Mouse (Mus musculus) liver, embryonic 18 days (tissue): ENCODE data around the gene Olfr555. TPM values are rescaled to one million over a fixed set of nuclear protein-coding genes. Genes with fewer than 3 reads are reported as not detected.

Experiments used
- polyA plus RNA-seq: library from polyadenylated mRNA; depleted of rRNA; stranded (reverse); fragments of >200 nt; gene quantifications from 2 replicates; pipeline ENCODE4 v1.2.3, GENCODE M21; 2012; rRNA removed

Gene Olfr555
- not detected in 2 replicates for polyA plus RNA-seq

DNA sequence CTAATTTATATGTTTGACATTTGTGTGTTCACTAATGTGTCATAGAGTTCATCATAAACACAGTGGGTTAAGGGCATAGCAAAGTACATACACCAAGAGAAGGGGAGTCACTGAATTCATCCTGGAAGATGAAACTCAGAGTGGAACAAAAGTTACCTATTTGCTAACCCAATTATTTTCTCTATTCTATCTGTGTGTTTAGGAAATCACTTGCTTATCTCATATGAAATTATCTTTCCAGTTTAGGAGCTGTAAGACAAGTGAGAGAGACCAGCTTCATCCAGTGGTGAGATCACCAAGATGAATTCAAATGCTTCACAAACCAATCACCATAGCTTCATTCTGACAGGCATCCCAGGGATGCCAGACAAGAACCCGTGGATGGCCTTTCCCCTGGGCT, at the start of gene Olfr555:
TSS of gene Olfr555 (plus strand) at position 301 of the 400 bp plus-strand sequence.

DNA sequence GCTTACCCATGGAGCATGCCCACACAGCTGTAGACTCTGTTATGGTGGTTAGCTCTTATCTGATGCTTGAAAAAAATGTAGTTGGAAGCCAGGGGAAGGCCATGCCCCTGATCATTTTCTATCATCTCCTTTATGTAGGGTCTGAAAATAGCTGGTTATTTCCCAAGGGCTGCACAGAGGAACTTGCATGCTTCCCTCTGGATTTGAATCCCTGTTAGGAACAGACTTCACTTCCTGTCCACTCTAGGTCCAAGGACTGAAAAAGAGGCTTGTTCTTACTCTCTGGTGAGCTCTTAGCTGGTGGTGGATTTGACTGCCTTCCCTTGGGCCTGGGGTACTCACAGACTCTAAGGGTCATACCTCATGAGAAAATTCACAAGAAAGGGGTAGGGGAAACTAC, 40.5 kb upstream of the Olfr555 start, which contains the start of gene Olfr553:
TSS of gene Olfr553 (minus strand) at position 101 of the 400 bp plus-strand sequence.

DNA sequence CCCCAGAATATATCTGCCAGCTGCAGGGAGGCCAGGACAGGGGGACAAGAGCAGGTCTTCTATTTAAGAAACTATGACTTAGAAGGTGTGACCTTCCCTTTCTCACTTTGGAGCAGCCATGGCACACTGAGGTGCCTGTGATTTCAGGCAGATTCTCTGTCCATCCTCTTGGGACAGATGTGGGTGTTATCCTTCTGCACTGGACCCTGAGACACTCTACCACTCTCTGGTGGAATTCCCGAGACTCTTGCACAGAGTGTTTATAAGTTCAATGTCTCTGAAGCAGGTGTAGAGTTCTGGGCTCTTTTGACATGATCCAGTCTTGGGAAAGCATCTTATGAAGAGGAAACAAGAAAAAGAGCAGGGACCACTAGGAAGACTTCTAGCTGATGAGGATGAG, 20.5 kb upstream of the Olfr555 start, which contains the start of gene Olfr554:
TSS of gene Olfr554 (plus strand) at position 301 of the 400 bp plus-strand sequence.

DNA sequence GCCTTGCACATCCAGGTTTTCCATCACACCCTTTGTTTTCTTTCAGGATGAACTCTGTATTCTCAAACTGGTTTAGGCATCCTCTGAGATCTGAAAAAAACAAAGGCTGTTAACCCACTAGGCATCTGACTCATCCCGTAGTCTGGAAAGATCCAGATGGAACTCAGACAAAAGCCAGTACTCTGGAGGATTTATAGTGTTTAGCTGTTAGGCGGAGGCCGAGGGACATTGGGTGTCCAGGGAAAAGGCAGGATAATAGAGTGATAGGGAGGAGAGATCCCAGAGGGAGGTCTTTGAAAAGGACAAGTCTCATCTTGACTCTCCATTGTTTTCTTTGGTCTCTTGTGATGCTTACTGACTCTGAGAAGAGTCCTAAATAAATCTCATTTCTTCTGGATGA, 6.0 kb downstream of the Olfr555 start, which contains the start of gene Olfr556:
TSS of gene Olfr556 (plus strand) at position 301 of the 400 bp plus-strand sequence.

DNA sequence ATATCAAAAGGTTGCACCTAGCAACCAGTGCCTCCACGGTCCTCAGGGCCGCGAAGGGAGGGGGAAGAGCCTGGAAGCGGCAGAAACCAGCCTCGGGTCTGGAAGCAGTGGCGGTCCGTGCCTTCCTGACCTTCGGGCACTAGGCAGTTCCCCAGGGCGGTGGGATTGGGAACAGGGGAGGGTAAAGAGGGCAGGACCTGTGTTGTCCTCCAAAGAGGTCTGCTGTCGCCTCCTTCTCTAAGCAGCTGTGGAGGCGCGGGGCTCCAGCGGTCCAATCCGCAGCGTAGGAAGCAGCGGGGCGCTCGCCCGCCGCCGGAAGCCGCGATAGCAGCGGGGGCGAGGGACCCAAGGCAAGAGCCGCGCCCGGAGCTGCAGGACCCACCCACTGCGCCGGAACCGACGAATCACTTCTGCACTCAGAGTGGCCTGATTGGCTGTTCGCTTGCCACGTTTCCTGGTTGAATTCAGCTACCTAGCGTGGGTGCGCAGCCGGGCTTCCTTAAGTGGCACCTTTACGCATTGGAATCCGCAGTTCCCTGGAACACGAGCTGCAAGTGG, 28.4 kb downstream of the Olfr555 start, which contains the start of gene Trim68:
TSS of gene Trim68 (minus strand) at position 384 of the 558 bp plus-strand sequence.

DNA sequence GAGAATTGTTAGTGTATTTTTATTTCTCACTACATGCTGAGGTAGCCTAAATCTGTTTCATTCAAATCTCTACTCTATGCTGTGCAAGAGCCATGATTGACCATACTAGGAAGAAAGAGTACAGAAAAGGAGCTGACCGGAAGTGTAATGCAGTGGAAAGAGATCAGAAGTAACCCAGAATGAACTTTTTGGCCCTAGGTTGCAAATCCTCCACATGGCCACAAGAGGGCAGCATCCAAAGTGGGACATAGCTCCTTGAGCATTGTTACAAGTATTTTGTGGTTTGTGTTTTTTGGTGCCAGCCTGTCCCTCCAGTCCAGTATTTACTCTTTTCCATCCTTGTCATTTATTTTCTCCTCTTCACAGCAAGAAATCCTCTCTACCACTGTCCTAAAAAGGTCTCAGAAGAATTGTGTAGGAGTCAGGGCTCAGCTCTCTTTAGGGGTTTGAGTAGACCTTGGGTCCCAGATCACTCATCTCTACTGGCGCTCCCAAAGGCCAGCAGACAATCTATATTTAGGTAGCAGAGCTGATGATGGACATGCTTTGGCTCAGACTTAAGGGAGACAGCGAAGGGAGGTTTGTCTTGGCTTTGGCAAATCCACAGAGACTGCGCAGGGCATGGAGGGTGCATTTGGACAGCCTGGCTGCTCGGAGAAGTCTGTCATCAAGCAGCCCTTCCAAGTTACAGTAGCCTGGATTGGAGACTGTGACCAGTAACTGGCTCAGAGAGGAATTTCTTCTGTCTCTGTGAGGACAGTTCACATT, 36.9 kb downstream of the Olfr555 start, which contains the start of gene Olfr557:
TSS of gene Olfr557 (plus strand) at position 553 of the 768 bp plus-strand sequence.

DNA sequence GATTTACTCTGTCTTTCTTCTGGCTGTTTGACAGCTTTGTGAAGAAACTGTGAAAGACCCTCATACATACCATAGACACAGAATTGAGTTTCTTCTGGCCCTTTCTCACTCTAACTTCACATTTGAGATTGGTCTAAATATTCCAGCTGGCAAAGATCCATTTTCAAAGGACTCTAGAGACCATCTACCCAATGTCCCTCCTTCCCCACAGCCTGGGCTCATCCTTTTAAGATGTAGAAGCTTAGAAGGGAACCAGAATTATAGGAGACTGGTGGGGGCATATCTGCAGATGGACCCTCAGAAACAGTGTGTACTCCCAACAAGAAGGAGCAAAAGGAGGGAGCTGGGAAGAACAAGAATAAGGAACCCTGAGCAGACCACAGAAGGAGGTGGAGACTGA, 43.3 kb downstream of the Olfr555 start, which contains the start of gene Olfr558:
TSS of gene Olfr558 (plus strand) at position 301 of the 400 bp plus-strand sequence.

Other genes with a start within 250 kb of the Olfr555 start
- gene Rrm1, start 217.1 kb upstream of the Olfr555 start, polyA plus RNA-seq: 46.4 and 47.7 TPM in 2 replicates
- not detected in 2 replicates for gene Olfr543, start 177.1 kb upstream of the Olfr555 start, polyA plus RNA-seq
- gene Olfr544, start 170.5 kb upstream of the Olfr555 start, polyA plus RNA-seq: not detected in 2 replicates
- gene Olfr545, start 159.2 kb upstream of the Olfr555 start, polyA plus RNA-seq: not detected in 2 replicates
- gene Olfr547, start 124.1 kb upstream of the Olfr555 start, polyA plus RNA-seq: not detected in 2 replicates
- gene Olfr548-ps1, start 117.9 kb upstream of the Olfr555 start, polyA plus RNA-seq: not detected in 2 replicates
- not detected in 2 replicates for gene Olfr549, start 109.0 kb upstream of the Olfr555 start, polyA plus RNA-seq
- gene Trim21, start 93.3 kb upstream of the Olfr555 start, polyA plus RNA-seq: 6.6 and 7.2 TPM in 2 replicates
- gene Olfr550, start 87.4 kb upstream of the Olfr555 start, polyA plus RNA-seq: not detected in 2 replicates
- not detected in 2 replicates for gene Olfr551, start 66.9 kb upstream of the Olfr555 start, polyA plus RNA-seq
- gene Olfr552, start 61.1 kb upstream of the Olfr555 start, polyA plus RNA-seq: not detected in 2 replicates
- not detected in 2 replicates for gene Olfr553, start 40.6 kb upstream of the Olfr555 start, polyA plus RNA-seq
- not detected in 2 replicates for gene Olfr554, start 20.4 kb upstream of the Olfr555 start, polyA plus RNA-seq
- gene Olfr556, start 6.1 kb downstream of the Olfr555 start, polyA plus RNA-seq: not detected in 2 replicates
- 3.2 and 3.4 TPM in 2 replicates for gene Trim68, start 28.5 kb downstream of the Olfr555 start, polyA plus RNA-seq
- gene Olfr557, start 37.1 kb downstream of the Olfr555 start, polyA plus RNA-seq: not detected in 2 replicates
- 0.02 TPM in 2 replicates for gene Olfr558, start 43.4 kb downstream of the Olfr555 start, polyA plus RNA-seq
- gene Olfr33, start 60.2 kb downstream of the Olfr555 start, polyA plus RNA-seq: not detected in 2 replicates
- gene Olfr559, start 68.7 kb downstream of the Olfr555 start, polyA plus RNA-seq: not detected in 2 replicates
- not detected in 2 replicates for gene Olfr560, start 100.5 kb downstream of the Olfr555 start, polyA plus RNA-seq
- 0.24 and 0.48 TPM in 2 replicates for gene Olfr78, start 100.6 kb downstream of the Olfr555 start, polyA plus RNA-seq
- 0.05 TPM in 1 of 2 replicates, not detected in the other for gene Olfr561, start 112.4 kb downstream of the Olfr555 start, polyA plus RNA-seq
- gene Olfr564, start 144.7 kb downstream of the Olfr555 start, polyA plus RNA-seq: not detected in 2 replicates
- gene Olfr566, start 199.9 kb downstream of the Olfr555 start, polyA plus RNA-seq: not detected in 2 replicates
- not detected in 2 replicates for gene Olfr568, start 218.3 kb downstream of the Olfr555 start, polyA plus RNA-seq
- gene Olfr569, start 232.1 kb downstream of the Olfr555 start, polyA plus RNA-seq: not detected in 2 replicates
- not detected in 2 replicates for gene Olfr570, start 235.8 kb downstream of the Olfr555 start, polyA plus RNA-seq